Mouse (Mus musculus) intestine, embryonic 14.5 days (tissue): ENCODE results near the gene Cacnb3. TPM values are rescaled to one million over a fixed set of nuclear protein-coding genes. Genes with fewer than 3 reads are reported as not detected.
A peak's percentile ranks its signal among the peaks of the same experiment; 100 is the strongest.

ENCODE experiments used
- ATAC-seq: fragments of 200-750 bp; cut with Nextera tagmentation; replicated peaks from 2 replicates; pipeline ENCODE4 v1.8.0; 2017; ENCODE audit warnings: low read depth, moderate number of reproducible peaks, moderate TSS enrichment, moderate library complexity; ENCODE audit not compliant: low FRiP score, low TSS enrichment
- DNase-seq: peaks from one replicate; pipeline ENCODE4 v3.0.0-alpha.2; 2018; ENCODE audit warnings: low spot score
- H3K27ac ChIP-seq: fragments of 300-500 bp; sonication (generic); 2 replicates; pipeline ENCODE4 v1.5.1; 2014; ENCODE audit warnings: low read depth, mild to moderate bottlenecking, control low read depth
- H3K27me3 ChIP-seq: fragments of 300-500 bp; sonication (generic); replicated peaks from 2 replicates; pipeline ENCODE4 v1.6.1; 2014; ENCODE audit warnings: low read length, control low read depth; ENCODE audit not compliant: control insufficient read depth, insufficient read depth
- H3K36me3 ChIP-seq: fragments of 300-500 bp; sonication (generic); 2 replicates; pipeline ENCODE4 v1.6.1; 2014; ENCODE audit warnings: low read length, control low read depth; ENCODE audit not compliant: control insufficient read depth, insufficient read depth
- H3K4me1 ChIP-seq: fragments of 300-500 bp; sonication (generic); replicated peaks from 2 replicates; pipeline ENCODE4 v1.6.1; 2014; ENCODE audit warnings: low read length, control low read depth, mixed read lengths; ENCODE audit not compliant: control insufficient read depth, insufficient read depth
- H3K4me2 ChIP-seq: fragments of 300-500 bp; sonication (generic); 2 replicates; pipeline ENCODE4 v1.6.1; 2014; ENCODE audit warnings: low read length
- H3K4me3 ChIP-seq: fragments of 300-500 bp; sonication (generic); 2 replicates; pipeline ENCODE4 v1.5.1; 2014; ENCODE audit warnings: low read depth, low read length, control low read depth, mixed read lengths
- H3K9ac ChIP-seq: fragments of 300-500 bp; sonication (generic); 2 replicates; pipeline ENCODE4 v1.6.1; 2014; ENCODE audit warnings: mild to moderate bottlenecking, low read length
- H3K9me3 ChIP-seq: fragments of 300-500 bp; sonication (generic); 2 replicates; pipeline ENCODE4 v1.6.1; 2016; ENCODE audit warnings: low read length, control low read depth; ENCODE audit not compliant: control insufficient read depth
- WGBS: fragments of 180-500 bp; shearing (Covaris S2); extraction: QIAGEN DNeasy Blood & Tissue Kit; methylation state at CpG from one replicate; pipeline ENCODE4 v1.1.7; 2014; 5-methylcytosine and 5-hydroxymethylcytosine counted together
- polyA plus RNA-seq: library from polyadenylated mRNA; unstranded; fragments of >200 nt; fragmentation: Nextera tagmentation; extraction: Ambion mirVana; gene quantifications from 2 replicates; pipeline ENCODE4 v1.2.1, GENCODE M21; 2014

The Cacnb3 gene
- polyA plus RNA-seq, 1 experiment from 2014 or later: 31.5 TPM

GRCm38 (mm10) chr15:98673732-98674131 lies 43.1 kb downstream of the Cacnb3 start:
- Histone ChIP-seq H3K4me2 (no peak overlapping the region), H3K4me1 (0 out of 2 replicates have a peak, but pooled peaks cover 2% of the 10 kb centered on the region), H3K36me3 (no peaks in the 10 kb centered on the region), H3K27me3 (peaks cover 38% of the 10 kb centered on the region), H3K9me3 (no peaks in the 10 kb centered on the region), H3K9ac (no peak overlapping the region), H3K27ac (no peak overlapping the region), H3K4me3 (no peak overlapping the region)
- ATAC-seq (no peak), DNase-seq (no peak)
- 81% methylated on average over 7 of the region's 7 CpGs for WGBS

GRCm38 (mm10) chr15:98674284-98674993 lies 43.8 kb downstream of the Cacnb3 start:
- Histone ChIP-seq H3K27ac (no peak overlapping the region), H3K9ac (no peak overlapping the region)

GRCm38 (mm10) chr15:98674994-98675545 lies 44.4 kb downstream of the Cacnb3 start:
- Histone ChIP-seq H3K4me2 (no peak overlapping the region), H3K27me3 (peaks cover 38% of the 10 kb centered on the region), H3K4me3 (no peak overlapping the region), H3K27ac (no peak overlapping the region), H3K4me1 (0 out of 2 replicates have a peak, but pooled peaks cover 2% of the 10 kb centered on the region), H3K9me3 (no peaks in the 10 kb centered on the region), H3K9ac (no peak overlapping the region), H3K36me3 (no peaks in the 10 kb centered on the region)
- no peak for ATAC-seq
- WGBS: 29% methylated on average over 11 of the region's 11 CpGs
- DNase-seq: no peak

More at GRCm38 (mm10) chr15:98674284-98674993, 43.8 kb downstream of the Cacnb3 start:
- Histone ChIP-seq H3K4me1 (0 out of 2 replicates have a peak, but pooled peaks cover 2% of the 10 kb centered on the region), H3K4me2 (no peak overlapping the region), H3K36me3 (no peaks in the 10 kb centered on the region), H3K4me3 (no peak overlapping the region), H3K27me3 (peaks cover 38% of the 10 kb centered on the region), H3K9me3 (no peaks in the 10 kb centered on the region)
- DNase-seq: no peak
- no peak for ATAC-seq
- 38% methylated on average over 7 of the region's 7 CpGs for WGBS

GRCm38 (mm10) chr15:98675634-98676250 lies 45.1 kb downstream of the Cacnb3 start:
- ATAC-seq (no peak), DNase-seq (no peak)
- WGBS: 5% methylated on average over 14 of the region's 14 CpGs
- Histone ChIP-seq H3K4me1 (0 out of 2 replicates have a peak, but pooled peaks cover 2% of the 10 kb centered on the region), H3K9ac (no peak overlapping the region), H3K27ac (no peak overlapping the region), H3K4me2 (no peak overlapping the region), H3K36me3 (no peaks in the 10 kb centered on the region), H3K27me3 (peaks cover 38% of the 10 kb centered on the region), H3K9me3 (no peaks in the 10 kb centered on the region), H3K4me3 (no peak overlapping the region)

GRCm38 (mm10) chr15:98676471-98676870 lies 45.8 kb downstream of the Cacnb3 start:
- no peak overlapping the region for H3K27ac ChIP-seq
- ATAC-seq: no peak
- H3K4me3 ChIP-seq: peak overlapping the region; percentile 28
- no peaks in the 10 kb centered on the region for H3K36me3 ChIP-seq
- 0 out of 2 replicates have a peak, but pooled peaks cover 2% of the 10 kb centered on the region for H3K4me1 ChIP-seq
- no peak for DNase-seq
- WGBS: 4% methylated on average over 9 of the region's 9 CpGs
- peaks cover 38% of the 10 kb centered on the region for H3K27me3 ChIP-seq
- peak overlapping the region; percentile 51 for H3K4me2 ChIP-seq
- H3K9ac ChIP-seq: no peak overlapping the region
- no peaks in the 10 kb centered on the region for H3K9me3 ChIP-seq

GRCm38 (mm10) chr15:98676940-98677728 lies 46.5 kb downstream of the Cacnb3 start, which contains the start of gene Rnd1:
Rnd1 (minus strand) TSS chr15:98677461.
- DNase-seq (peak; percentile 82), ATAC-seq (peak; percentile 97)
- H3K36me3 ChIP-seq: no peaks in the 10 kb centered on the region
- no peak within 1 kb of the TSS for H3K9ac ChIP-seq
- H3K4me1 ChIP-seq: 0 out of 2 replicates have a peak, but pooled peaks cover 2% of the 10 kb centered on the region
- no peaks in the 10 kb centered on the region for H3K9me3 ChIP-seq
- H3K4me2 ChIP-seq: peak within 1 kb of the TSS; percentile 51
- H3K27me3 ChIP-seq: peaks cover 38% of the 10 kb centered on the region
- no peak within 1 kb of the TSS for H3K27ac ChIP-seq
- WGBS: under 1% methylated on average over 36 of the region's 37 CpGs
- H3K4me3 ChIP-seq: peak within 1 kb of the TSS; percentile 28

- no peak overlapping the region for H3K9ac ChIP-seq
- WGBS: 64% methylated on average over 7 of the region's 7 CpGs
- no peak overlapping the region for H3K4me2 ChIP-seq
- DNase-seq: no peak
- ATAC-seq: no peak
- no peaks in the 10 kb centered on the region for H3K36me3 ChIP-seq
- H3K4me3 ChIP-seq: no peak overlapping the region
- peaks cover 35% of the 10 kb centered on the region for H3K27me3 ChIP-seq
- no peak overlapping the region for H3K27ac ChIP-seq
- no peaks in the 10 kb centered on the region for H3K9me3 ChIP-seq
- H3K4me1 ChIP-seq: 0 out of 2 replicates have a peak, but pooled peaks cover 2% of the 10 kb centered on the region
Observed at GRCm38 (mm10) chr15:98677977-98678376, 47.3 kb downstream of the Cacnb3 start.

GRCm38 (mm10) chr15:98680660-98681059 lies 50.0 kb downstream of the Cacnb3 start:
- H3K4me1 ChIP-seq: 0 out of 2 replicates have a peak, but pooled peaks cover 2% of the 10 kb centered on the region
- H3K27me3 ChIP-seq: peaks cover 16% of the 10 kb centered on the region
- ATAC-seq: no peak
- H3K9ac ChIP-seq: no peak overlapping the region
- no peak overlapping the region for H3K27ac ChIP-seq
- H3K36me3 ChIP-seq: no peaks in the 10 kb centered on the region
- WGBS: 75% methylated on average over 8 of the region's 8 CpGs
- H3K4me2 ChIP-seq: no peak overlapping the region
- no peak for DNase-seq
- H3K4me3 ChIP-seq: no peak overlapping the region
- H3K9me3 ChIP-seq: no peaks in the 10 kb centered on the region
